Mouse (Mus musculus) adrenal gland, adult 18-20 months (tissue): ENCODE data around the gene Mab21l2. TPM values are rescaled to one million over a fixed set of nuclear protein-coding genes. Genes with fewer than 3 reads are reported as not detected.

ENCODE experiments used
- DNase-seq, 2 experiments: peaks; one replicate each; pipeline ENCODE4 v3.0.0; 2021 to 2022; ENCODE audit warnings: low spot score in 2 of 2
- long read RNA-seq, 2 experiments: library from polyadenylated mRNA; stranded (forward); transcript quantifications; one replicate each; pipeline ENCODE4 v2.0.0; 2021
- total RNA-seq, 2 experiments: library from RNA; stranded (reverse); gene quantifications; 1 replicate in 1 of 2; 2 replicates in 1 of 2; pipeline ENCODE4 v1.2.3; 2021

Gene Mab21l2
- total RNA-seq, result 10 to 100 TPM in 1 of 2 experiments, 1 to 10 TPM in 1; 8.9 to 13.1 TPM
- long read RNA-seq, experiment 1, transcript Mab21l2-202 (1 exons, 2,580 nt), result major isoform, 15 of 15 reads
- long read RNA-seq, experiment 1, partial matches to known transcripts, result 0 of 15 reads
- long read RNA-seq, experiment 1, other reads (novel, unspliced or antisense), result 0 of 15 reads
- long read RNA-seq, experiment 2, transcript Mab21l2-202 (1 exons, 2,580 nt), result major isoform, 9 of 9 reads
- long read RNA-seq, experiment 2, partial matches to known transcripts, result 0 of 9 reads
- long read RNA-seq, experiment 2, other reads (novel, unspliced or antisense), result 0 of 9 reads

- peak; percentile 22 to 30 for DNase-seq
These were observed at the start of gene Mab21l2 for GRCm38 (mm10) chr3:86548091-86549015. Gene Mab21l2 (minus strand): TSS chr3:86548629.

GRCm38 (mm10) chr3:86575312-86575711 lies 26.9 kb upstream of the Mab21l2 start:
- DNase-seq, result no peak

- DNase-seq, result no peak
These were observed 24.3 kb upstream of the Mab21l2 start for GRCm38 (mm10) chr3:86572519-86573244.

GRCm38 (mm10) chr3:86571518-86571917 lies 23.1 kb upstream of the Mab21l2 start:
- DNase-seq, result no peak

GRCm38 (mm10) chr3:86567312-86567711 lies 18.9 kb upstream of the Mab21l2 start:
- no peak for DNase-seq

GRCm38 (mm10) chr3:86561396-86561795 lies 13.0 kb upstream of the Mab21l2 start:
- DNase-seq, result no peak

GRCm38 (mm10) chr3:86561023-86561344 lies 12.6 kb upstream of the Mab21l2 start:
- DNase-seq, result no peak

GRCm38 (mm10) chr3:86560281-86561022 lies 12.0 kb upstream of the Mab21l2 start:
- no peak for DNase-seq

- no peak for DNase-seq
These were observed 11.2 kb upstream of the Mab21l2 start for GRCm38 (mm10) chr3:86559635-86560034.

GRCm38 (mm10) chr3:86558976-86559375 lies 10.5 kb upstream of the Mab21l2 start:
- no peak for DNase-seq

- DNase-seq, result no peak
These were observed 3.7 kb upstream of the Mab21l2 start for GRCm38 (mm10) chr3:86552170-86552569.

GRCm38 (mm10) chr3:86551011-86551728 lies 2.7 kb upstream of the Mab21l2 start:
- DNase-seq, result no peak

GRCm38 (mm10) chr3:86550301-86551010 lies 2.0 kb upstream of the Mab21l2 start:
- DNase-seq, result no peak

- DNase-seq, result no peak
These were observed 1.1 kb downstream of the Mab21l2 start for GRCm38 (mm10) chr3:86547251-86547791.

- peak; percentile 68 to 72 for DNase-seq
These were observed 1.8 kb downstream of the Mab21l2 start for GRCm38 (mm10) chr3:86546471-86547250.

GRCm38 (mm10) chr3:86545945-86546344 lies 2.5 kb downstream of the Mab21l2 start:
- no peak for DNase-seq

GRCm38 (mm10) chr3:86544785-86545184 lies 3.6 kb downstream of the Mab21l2 start:
- DNase-seq, result no peak

GRCm38 (mm10) chr3:86541863-86542397 lies 6.5 kb downstream of the Mab21l2 start:
- no peak for DNase-seq
